Mouse (Mus musculus): ENCODE measurements around the gene Dapk2. TPM values are rescaled to one million over a fixed set of nuclear protein-coding genes. Genes with fewer than 3 reads are reported as not detected.

Dapk2 gene
- polyA plus RNA-seq, 1 experiment = 22.8 TPM

DNA sequence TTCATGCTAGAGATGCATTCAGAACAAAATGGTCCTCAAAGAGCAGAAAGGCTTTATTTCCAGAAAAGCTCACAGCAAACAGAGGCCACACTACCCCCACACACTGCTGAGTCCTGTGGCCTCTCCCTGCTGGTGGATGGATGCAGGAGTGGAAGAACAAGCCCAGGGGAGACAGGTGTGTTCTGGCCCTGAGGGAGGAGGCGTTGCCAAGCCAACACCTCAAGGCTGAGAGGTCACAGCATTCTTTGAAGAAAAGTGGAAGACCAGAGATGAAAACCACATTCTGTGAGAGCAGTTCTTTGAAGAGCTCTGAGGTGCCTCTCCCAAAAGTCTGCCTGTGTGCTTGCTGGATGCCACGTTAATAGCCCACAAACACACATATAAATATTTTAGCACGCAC, 116.6 kb downstream of the Dapk2 start:
- no peaks in the 10 kb centered on the region for H3K27me3 ChIP-seq (ENCODE audit: control insufficient read depth, insufficient read depth, insufficient read length)
- TF ChIP-seq USF1 (IDR thresholded peaks at IDR 0.05; ENCODE audit: low read depth) (no peak), FOSL1 (IDR thresholded peaks at IDR 0.05; ENCODE audit: insufficient read depth, low read length, poor library complexity, severe bottlenecking) (no peak), MYOD1 (IDR thresholded peaks at IDR 0.05; ENCODE audit: control insufficient read depth, insufficient read length, low read depth) (no peak), MYOG (IDR thresholded peaks at IDR 0.05; ENCODE audit: control insufficient read depth, extremely low read depth, insufficient read length) (no peak), MAX (IDR thresholded peaks at IDR 0.05) (no peak), CTCF (IDR thresholded peaks at IDR 0.05; ENCODE audit: control insufficient read depth, insufficient read depth, insufficient read length) (no peak), CEBPB (IDR thresholded peaks at IDR 0.05; ENCODE audit: low read depth) (no peak)

GRCm38 (mm10) chr9:66275267-66275991, 117.4 kb downstream of the Dapk2 start:
- no peak for TF ChIP-seq MYOD1 (IDR thresholded peaks at IDR 0.05; ENCODE audit: control insufficient read depth, insufficient read length, low read depth)
- TF ChIP-seq CEBPB (IDR thresholded peaks at IDR 0.05; ENCODE audit: low read depth) = no peak
- no peak for TF ChIP-seq USF1 (IDR thresholded peaks at IDR 0.05; ENCODE audit: low read depth)
- TF ChIP-seq MAX (IDR thresholded peaks at IDR 0.05) = no peak
- no peak for TF ChIP-seq FOSL1 (IDR thresholded peaks at IDR 0.05; ENCODE audit: insufficient read depth, low read length, poor library complexity, severe bottlenecking)
- no peak for TF ChIP-seq MYOG (IDR thresholded peaks at IDR 0.05; ENCODE audit: control insufficient read depth, extremely low read depth, insufficient read length)
- TF ChIP-seq CTCF (IDR thresholded peaks at IDR 0.05; ENCODE audit: control insufficient read depth, insufficient read depth, insufficient read length) = no peak

More for the DNA sequence above, 116.6 kb downstream of the Dapk2 start:
- Histone ChIP-seq H3ac (ENCODE audit: control insufficient read depth, insufficient read length, low read depth) (no peak overlapping the region), H3K79me3 (ENCODE audit: low read depth) (no peaks in the 10 kb centered on the region), H3K79me2 (ENCODE audit: control insufficient read depth, insufficient read depth) (no peaks in the 10 kb centered on the region), H3K4me3 (ENCODE audit: insufficient read depth, poor library complexity, severe bottlenecking) (no peak overlapping the region), H3K36me3 (ENCODE audit: control insufficient read depth, insufficient read depth) (no peaks in the 10 kb centered on the region)

DNA sequence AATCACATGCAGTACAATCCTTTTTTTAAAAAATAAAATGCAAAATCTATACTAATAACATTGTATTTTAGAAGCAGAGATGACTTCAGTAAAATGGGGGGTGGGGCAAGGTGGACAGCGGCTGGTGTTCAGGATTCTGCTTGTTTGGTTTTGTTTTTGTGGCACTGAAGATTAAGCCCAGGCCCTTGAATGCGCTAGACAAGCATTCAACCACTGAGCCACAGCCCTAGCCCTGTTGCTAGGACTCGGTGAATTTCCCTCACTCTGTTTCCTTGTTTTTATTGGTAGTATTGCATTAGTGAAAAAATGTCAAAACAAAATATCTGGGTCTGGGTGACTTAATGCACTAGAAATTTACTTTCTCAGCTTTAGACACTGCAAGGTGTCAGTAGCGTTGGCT, 118.0 kb downstream of the Dapk2 start:
- no peak for TF ChIP-seq FOSL1 (IDR thresholded peaks at IDR 0.05; ENCODE audit: insufficient read depth, low read length, poor library complexity, severe bottlenecking)
- TF ChIP-seq USF1 (IDR thresholded peaks at IDR 0.05; ENCODE audit: low read depth) = no peak
- TF ChIP-seq CEBPB (IDR thresholded peaks at IDR 0.05; ENCODE audit: low read depth) = no peak
- TF ChIP-seq MYOG (IDR thresholded peaks at IDR 0.05; ENCODE audit: control insufficient read depth, extremely low read depth, insufficient read length) = no peak
- TF ChIP-seq CTCF (IDR thresholded peaks at IDR 0.05; ENCODE audit: control insufficient read depth, insufficient read depth, insufficient read length) = no peak
- Histone ChIP-seq H3K79me3 (ENCODE audit: low read depth) (no peaks in the 10 kb centered on the region), H3K36me3 (ENCODE audit: control insufficient read depth, insufficient read depth) (no peaks in the 10 kb centered on the region), H3K79me2 (ENCODE audit: control insufficient read depth, insufficient read depth) (no peaks in the 10 kb centered on the region), H3K27me3 (ENCODE audit: control insufficient read depth, insufficient read depth, insufficient read length) (no peaks in the 10 kb centered on the region), H3K4me3 (ENCODE audit: insufficient read depth, poor library complexity, severe bottlenecking) (no peak overlapping the region), H3ac (ENCODE audit: control insufficient read depth, insufficient read length, low read depth) (no peak overlapping the region)

More at GRCm38 (mm10) chr9:66275267-66275991, 117.4 kb downstream of the Dapk2 start:
- no peak overlapping the region for H3ac ChIP-seq (ENCODE audit: control insufficient read depth, insufficient read length, low read depth)
- H3K4me3 ChIP-seq (ENCODE audit: insufficient read depth, poor library complexity, severe bottlenecking) = no peak overlapping the region
- no peaks in the 10 kb centered on the region for H3K27me3 ChIP-seq (ENCODE audit: control insufficient read depth, insufficient read depth, insufficient read length)
- H3K79me2 ChIP-seq (ENCODE audit: control insufficient read depth, insufficient read depth) = no peaks in the 10 kb centered on the region
- H3K79me3 ChIP-seq (ENCODE audit: low read depth) = no peaks in the 10 kb centered on the region
- H3K36me3 ChIP-seq (ENCODE audit: control insufficient read depth, insufficient read depth) = no peaks in the 10 kb centered on the region

GRCm38 (mm10) chr9:66276697-66277385, 118.8 kb downstream of the Dapk2 start:
- no peaks in the 10 kb centered on the region for H3K79me2 ChIP-seq (ENCODE audit: control insufficient read depth, insufficient read depth)
- no peak overlapping the region for H3K4me3 ChIP-seq (ENCODE audit: insufficient read depth, poor library complexity, severe bottlenecking)
- H3K27me3 ChIP-seq (ENCODE audit: control insufficient read depth, insufficient read depth, insufficient read length) = no peaks in the 10 kb centered on the region
- H3K79me3 ChIP-seq (ENCODE audit: low read depth) = no peaks in the 10 kb centered on the region
- TF ChIP-seq CEBPB (IDR thresholded peaks at IDR 0.05; ENCODE audit: low read depth) = no peak
- TF ChIP-seq USF1 (IDR thresholded peaks at IDR 0.05; ENCODE audit: low read depth) = no peak
- no peak for TF ChIP-seq MYOG (IDR thresholded peaks at IDR 0.05; ENCODE audit: control insufficient read depth, extremely low read depth, insufficient read length)
- peak; percentile 21 for TF ChIP-seq MAX (IDR thresholded peaks at IDR 0.05)
- TF ChIP-seq CTCF (IDR thresholded peaks at IDR 0.05; ENCODE audit: control insufficient read depth, insufficient read depth, insufficient read length) = no peak
- peak; percentile 97 for TF ChIP-seq MYOD1 (IDR thresholded peaks at IDR 0.05; ENCODE audit: control insufficient read depth, insufficient read length, low read depth)
- TF ChIP-seq FOSL1 (IDR thresholded peaks at IDR 0.05; ENCODE audit: insufficient read depth, low read length, poor library complexity, severe bottlenecking) = peak; percentile 50
- no peak overlapping the region for H3ac ChIP-seq (ENCODE audit: control insufficient read depth, insufficient read length, low read depth)
- no peaks in the 10 kb centered on the region for H3K36me3 ChIP-seq (ENCODE audit: control insufficient read depth, insufficient read depth)

GRCm38 (mm10) chr9:66279647-66280046, 121.6 kb downstream of the Dapk2 start:
- no peak overlapping the region for H3K4me3 ChIP-seq (ENCODE audit: insufficient read depth, poor library complexity, severe bottlenecking)
- no peaks in the 10 kb centered on the region for H3K36me3 ChIP-seq (ENCODE audit: control insufficient read depth, insufficient read depth)
- no peaks in the 10 kb centered on the region for H3K27me3 ChIP-seq (ENCODE audit: control insufficient read depth, insufficient read depth, insufficient read length)
- no peaks in the 10 kb centered on the region for H3K79me2 ChIP-seq (ENCODE audit: control insufficient read depth, insufficient read depth)
- no peaks in the 10 kb centered on the region for H3K79me3 ChIP-seq (ENCODE audit: low read depth)
- H3ac ChIP-seq (ENCODE audit: control insufficient read depth, insufficient read length, low read depth) = no peak overlapping the region
- TF ChIP-seq MYOG (IDR thresholded peaks at IDR 0.05; ENCODE audit: control insufficient read depth, extremely low read depth, insufficient read length) = no peak
- no peak for TF ChIP-seq MAX (IDR thresholded peaks at IDR 0.05)
- no peak for TF ChIP-seq CEBPB (IDR thresholded peaks at IDR 0.05; ENCODE audit: low read depth)
- TF ChIP-seq CTCF (IDR thresholded peaks at IDR 0.05; ENCODE audit: control insufficient read depth, insufficient read depth, insufficient read length) = no peak
- TF ChIP-seq MYOD1 (IDR thresholded peaks at IDR 0.05; ENCODE audit: control insufficient read depth, insufficient read length, low read depth) = no peak
- TF ChIP-seq USF1 (IDR thresholded peaks at IDR 0.05; ENCODE audit: low read depth) = no peak
- TF ChIP-seq FOSL1 (IDR thresholded peaks at IDR 0.05; ENCODE audit: insufficient read depth, low read length, poor library complexity, severe bottlenecking) = no peak

Measured in C2C12 (cell line).